Mouse (Mus musculus) embryonic fibroblast, embryonic 13.5 days (primary cell): ENCODE results near the gene Auts2. TPM values are rescaled to one million over a fixed set of nuclear protein-coding genes. Genes with fewer than 3 reads are reported as not detected.

ENCODE experiments used
- H3K27ac ChIP-seq: 2 replicates; pipeline ENCODE4 v1.5.1; 2012; ENCODE audit warnings: low read length, control low read depth, inconsistent platforms; ENCODE audit not compliant: insufficient read depth
- H3K4me1 ChIP-seq: 2 replicates; pipeline ENCODE4 v1.6.1; 2011; ENCODE audit warnings: low read length; ENCODE audit not compliant: control insufficient read depth, insufficient read depth
- H3K4me3 ChIP-seq: 2 replicates; pipeline ENCODE4 v1.5.1; 2011; ENCODE audit warnings: mild to moderate bottlenecking, control low read depth, low read length; ENCODE audit not compliant: insufficient read depth
- CTCF ChIP-seq: IDR thresholded peaks from 2 replicates; pipeline ENCODE4 v1.5.1; 2011; ENCODE audit warnings: mild to moderate bottlenecking, control low read depth, low read length, moderate library complexity, borderline replicate concordance; ENCODE audit not compliant: insufficient read depth
- POLR2A ChIP-seq: IDR thresholded peaks from 2 replicates; pipeline ENCODE4 v1.6.1; 2011; ENCODE audit warnings: low read depth, mild to moderate bottlenecking, control low read depth, low read length, moderate library complexity
- polyA plus RNA-seq: library from polyadenylated mRNA; stranded (reverse); fragments of >200 nt; gene quantifications from 2 replicates; pipeline ENCODE4 v1.2.4, GENCODE M21; 2011; ENCODE audit warnings: low read depth; ENCODE audit not compliant: missing spikeins, insufficient read length

Auts2 gene
- polyA plus RNA-seq, 1 experiment: 26.0 TPM

DNA sequence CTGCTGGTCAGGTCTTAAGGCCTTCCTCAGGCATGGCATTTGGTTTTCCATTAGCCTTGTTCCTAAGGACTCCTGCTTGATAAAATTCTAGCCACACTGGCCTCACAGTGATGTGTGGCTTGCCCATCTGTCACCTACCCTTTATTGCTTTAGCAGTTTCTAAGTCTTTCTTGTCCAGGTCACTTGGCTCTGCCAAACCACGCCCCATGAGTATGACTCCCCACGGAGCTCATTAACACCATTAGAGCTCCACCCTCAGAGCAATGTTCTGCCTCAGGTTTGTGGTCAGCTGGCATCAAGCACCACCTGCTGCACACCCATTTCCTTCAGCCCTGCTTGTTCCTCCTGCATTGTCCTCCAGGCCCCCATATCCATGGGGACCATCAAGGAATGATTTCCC is 330.7 kb downstream of the Auts2 start:
- TF ChIP-seq CTCF (no peak), POLR2A (no peak)
- no peak overlapping the region for H3K27ac ChIP-seq
- H3K4me1 ChIP-seq: no peaks in the 10 kb centered on the region; the same call in 1 of the 2 replicates
- H3K4me3 ChIP-seq: no peak overlapping the region

DNA sequence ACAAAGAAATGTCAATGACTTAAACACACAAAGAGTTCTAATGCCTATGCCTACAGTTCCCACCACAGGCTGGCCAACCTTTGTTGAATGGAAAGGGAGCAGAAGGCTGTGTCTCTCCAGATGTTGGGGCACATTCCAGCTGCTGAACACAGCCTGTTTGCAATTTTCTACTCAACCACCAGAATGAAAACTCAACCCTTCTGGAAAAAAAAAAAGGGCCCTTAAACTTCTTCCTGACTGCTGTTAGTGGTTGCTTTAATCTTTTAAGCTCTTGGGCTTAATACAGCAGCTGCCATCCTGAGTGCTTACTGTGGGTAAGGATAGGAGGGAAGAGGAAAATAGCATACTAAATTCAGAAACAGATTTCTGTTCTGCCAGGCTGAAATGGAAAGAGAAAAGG is 333.4 kb downstream of the Auts2 start:
- Histone ChIP-seq H3K4me3 (no peak overlapping the region), H3K4me1 (no peaks in the 10 kb centered on the region), H3K27ac (no peak overlapping the region)
- no peak for TF ChIP-seq POLR2A
- no peak for TF ChIP-seq CTCF

- no peak overlapping the region for H3K4me3 ChIP-seq
- H3K4me1 ChIP-seq: no peaks in the 10 kb centered on the region
- no peak overlapping the region for H3K27ac ChIP-seq
- TF ChIP-seq POLR2A (no peak), CTCF (no peak)
Observed at GRCm38 (mm10) chr5:132206220-132206619, 336.9 kb downstream of the Auts2 start.

DNA sequence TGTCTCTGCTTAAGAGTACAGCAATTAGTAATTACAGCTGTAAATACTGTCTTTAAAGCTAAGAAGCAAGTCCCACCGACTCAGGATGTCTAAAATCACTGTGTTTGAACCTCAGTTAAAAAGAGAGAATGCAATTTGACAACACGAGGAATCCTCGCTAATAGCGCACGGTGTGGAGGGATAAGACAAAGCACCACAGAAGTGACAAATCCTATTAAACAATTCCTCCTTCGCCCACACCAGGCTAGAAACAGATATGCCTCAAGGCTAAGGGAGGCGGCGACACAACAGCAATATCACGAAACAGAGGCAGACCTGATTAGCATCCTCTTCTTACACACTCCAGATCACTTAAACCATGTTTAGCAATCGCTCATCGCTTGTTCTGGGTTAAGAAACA is 339.3 kb downstream of the Auts2 start:
- H3K27ac ChIP-seq: no peak overlapping the region
- H3K4me1 ChIP-seq: no peaks in the 10 kb centered on the region
- no peak for TF ChIP-seq CTCF
- no peak for TF ChIP-seq POLR2A
- no peak overlapping the region for H3K4me3 ChIP-seq

DNA sequence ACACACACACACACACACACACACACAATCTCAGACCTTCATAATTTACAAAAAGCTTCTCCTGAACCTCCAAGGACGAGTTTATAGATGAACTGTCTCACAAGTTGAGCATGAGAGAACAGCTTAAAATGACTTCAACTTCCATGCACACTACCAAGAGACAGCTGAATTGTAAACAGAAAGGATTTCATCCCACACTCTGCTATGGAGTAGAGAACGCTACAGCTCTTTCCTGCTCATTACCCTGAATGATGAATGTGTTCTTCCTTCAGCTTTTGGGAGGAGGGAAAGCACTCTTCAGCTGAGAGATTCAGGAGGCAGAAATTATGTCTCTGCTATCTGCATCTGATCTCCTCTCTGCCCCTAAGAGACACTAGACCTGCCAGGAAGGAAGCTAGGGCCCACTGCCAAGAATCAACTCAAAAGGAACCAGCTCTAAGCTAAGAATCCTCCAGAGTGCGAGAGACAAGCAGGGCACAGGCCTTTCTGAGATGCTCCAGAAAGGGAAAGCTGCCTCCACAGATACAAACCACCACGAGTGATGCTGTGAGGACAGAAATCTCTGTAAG is 342.0 kb downstream of the Auts2 start:
- no peak overlapping the region for H3K27ac ChIP-seq
- H3K4me1 ChIP-seq: no peaks in the 10 kb centered on the region
- TF ChIP-seq CTCF (no peak), POLR2A (no peak)
- no peak overlapping the region for H3K4me3 ChIP-seq

DNA sequence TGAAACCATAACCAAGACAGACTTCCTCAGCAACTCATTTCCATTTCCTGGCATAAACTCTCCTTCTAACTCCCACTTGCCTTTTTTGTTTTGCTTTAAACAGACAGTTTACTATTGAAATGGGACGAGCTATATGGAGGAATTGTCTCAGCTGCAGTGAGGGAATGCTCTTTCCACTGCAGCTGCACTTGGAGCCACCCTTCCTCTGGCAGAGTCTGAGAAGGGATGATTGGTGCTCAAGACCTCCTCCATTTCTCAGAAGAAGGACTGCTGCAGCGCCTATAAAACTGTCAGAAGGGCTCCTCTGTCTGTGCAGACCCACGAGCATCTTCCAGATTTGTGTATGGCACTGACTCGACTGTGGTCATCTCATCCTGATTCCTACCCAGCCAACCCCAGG is 342.5 kb downstream of the Auts2 start:
- no peaks in the 10 kb centered on the region for H3K4me1 ChIP-seq
- no peak overlapping the region for H3K27ac ChIP-seq
- TF ChIP-seq POLR2A (no peak), CTCF (no peak)
- no peak overlapping the region for H3K4me3 ChIP-seq

- no peak overlapping the region for H3K27ac ChIP-seq
- no peak overlapping the region for H3K4me3 ChIP-seq
- TF ChIP-seq CTCF: no peak
- TF ChIP-seq POLR2A: no peak
Observed at GRCm38 (mm10) chr5:132195048-132195533, 348.1 kb downstream of the Auts2 start.

GRCm38 (mm10) chr5:132190190-132190589 is 353.0 kb downstream of the Auts2 start:
- H3K4me3 ChIP-seq: no peak overlapping the region
- H3K4me1 ChIP-seq: 0 out of 2 replicates have a peak, but pooled peaks cover 2% of the 10 kb centered on the region
- no peak overlapping the region for H3K27ac ChIP-seq
- no peak for TF ChIP-seq CTCF
- TF ChIP-seq POLR2A: no peak

More at GRCm38 (mm10) chr5:132195048-132195533, 348.1 kb downstream of the Auts2 start:
- H3K4me1 ChIP-seq: 0 out of 2 replicates have a peak, but pooled peaks cover 4% of the 10 kb centered on the region

GRCm38 (mm10) chr5:132186659-132187058 is 356.5 kb downstream of the Auts2 start:
- Histone ChIP-seq H3K27ac (no peak overlapping the region), H3K4me3 (no peak overlapping the region), H3K4me1 (no peaks in the 10 kb centered on the region)
- no peak for TF ChIP-seq CTCF
- TF ChIP-seq POLR2A: no peak

- H3K4me3 ChIP-seq: no peak overlapping the region
- TF ChIP-seq CTCF: no peak
- no peak for TF ChIP-seq POLR2A
- no peak overlapping the region for H3K27ac ChIP-seq
- no peaks in the 10 kb centered on the region for H3K4me1 ChIP-seq
Observed at GRCm38 (mm10) chr5:132186221-132186620, 356.9 kb downstream of the Auts2 start.
